Mouse (Mus musculus) macrophage (primary cell): ENCODE results near the gene Tjp3. TPM values are rescaled to one million over a fixed set of nuclear protein-coding genes. Genes with fewer than 3 reads are reported as not detected.

Source experiments
- H3K27ac ChIP-seq: fragments of 350-480 bp; formaldehyde crosslinking; 2 replicates; pipeline ENCODE4 v1.9.0; 2021
- H3K36me3 ChIP-seq: fragments of 350-480 bp; formaldehyde crosslinking; 2 replicates; pipeline ENCODE4 v1.9.0; 2021; ENCODE audit errors: inconsistent target
- H3K4me3 ChIP-seq: fragments of 350-480 bp; formaldehyde crosslinking; 2 replicates; pipeline ENCODE4 v1.9.0; 2021; ENCODE audit errors: inconsistent target
- H3K79me2 ChIP-seq: fragments of 350-480 bp; formaldehyde crosslinking; 2 replicates; pipeline ENCODE4 v1.9.0; 2021; ENCODE audit errors: inconsistent target
- WGBS: methylation state at CpG from one replicate; pipeline ENCODE4 v1.1.7; 2026; ENCODE audit warnings: inconsistent platforms; ENCODE audit not compliant: missing documents; 5-methylcytosine and 5-hydroxymethylcytosine counted together
- polyA plus RNA-seq: library from polyadenylated mRNA; stranded (reverse); fragments of 250-400 nt; gene quantifications from 3 replicates; pipeline ENCODE4 v1.2.4, GENCODE M21; 2018; ENCODE audit warnings: inconsistent platforms

Tjp3 gene
- polyA plus RNA-seq, 1 experiment from 2014 or later: 3.3 TPM

- Histone ChIP-seq H3K79me2 (peaks cover 27% of the 10 kb centered on the region), H3K36me3 (peaks cover 41% of the 10 kb centered on the region), H3K27ac (no peak overlapping the region), H3K4me3 (no peak overlapping the region)
- WGBS: 92% methylated on average over 18 of the region's 18 CpGs
These were observed 32.6 kb upstream of the Tjp3 start for GRCm38 (mm10) chr10:81323791-81324530.

GRCm38 (mm10) chr10:81323141-81323775, 31.9 kb upstream of the Tjp3 start:
- H3K4me3 ChIP-seq: no peak overlapping the region
- H3K27ac ChIP-seq: no peak overlapping the region
- WGBS: 95% methylated on average over 21 of the region's 23 CpGs
- H3K36me3 ChIP-seq: peaks cover 41% of the 10 kb centered on the region
- peaks cover 27% of the 10 kb centered on the region for H3K79me2 ChIP-seq

- WGBS: 91% methylated on average over 26 of the region's 27 CpGs
- Histone ChIP-seq H3K36me3 (peaks cover 45% of the 10 kb centered on the region), H3K27ac (no peak overlapping the region), H3K4me3 (no peak overlapping the region), H3K79me2 (peaks cover 27% of the 10 kb centered on the region)
These were observed 31.1 kb upstream of the Tjp3 start for GRCm38 (mm10) chr10:81322444-81322843.

GRCm38 (mm10) chr10:81321436-81321835, 30.1 kb upstream of the Tjp3 start:
- Histone ChIP-seq H3K27ac (peak overlapping the region; percentile 25), H3K36me3 (peaks cover 44% of the 10 kb centered on the region), H3K4me3 (peak overlapping the region; percentile 75), H3K79me2 (peaks cover 27% of the 10 kb centered on the region)
- 2% methylated on average over 20 of the region's 20 CpGs for WGBS

GRCm38 (mm10) chr10:81320550-81321347, 29.4 kb upstream of the Tjp3 start, which contains the start of gene Cactin:
Cactin (plus strand) TSS chr10:81321103.
- Histone ChIP-seq H3K36me3 (peaks cover 44% of the 10 kb centered on the region), H3K27ac (peak within 1 kb of the TSS; percentile 93)
- WGBS: under 1% methylated on average over 57 of the region's 68 CpGs

GRCm38 (mm10) chr10:81319741-81320549, 28.6 kb upstream of the Tjp3 start:
- H3K4me3 ChIP-seq: peak overlapping the region; percentile 40
- H3K27ac ChIP-seq: peak overlapping the region; percentile 93
- peaks cover 27% of the 10 kb centered on the region for H3K79me2 ChIP-seq
- 2% methylated on average over 32 of the region's 38 CpGs for WGBS
- H3K36me3 ChIP-seq: peaks cover 47% of the 10 kb centered on the region

More at GRCm38 (mm10) chr10:81320550-81321347, 29.4 kb upstream of the Tjp3 start, which contains the start of gene Cactin:
- Histone ChIP-seq H3K79me2 (peaks cover 27% of the 10 kb centered on the region), H3K4me3 (peak within 1 kb of the TSS; percentile 75)

- WGBS: 34% methylated on average over 8 of the region's 8 CpGs
- Histone ChIP-seq H3K27ac (peak overlapping the region; percentile 93), H3K79me2 (peaks cover 27% of the 10 kb centered on the region), H3K36me3 (peaks cover 47% of the 10 kb centered on the region), H3K4me3 (peak overlapping the region; percentile 40)
These were observed 27.9 kb upstream of the Tjp3 start for GRCm38 (mm10) chr10:81319330-81319699.

GRCm38 (mm10) chr10:81318589-81319329, 27.4 kb upstream of the Tjp3 start:
- H3K36me3 ChIP-seq: peaks cover 46% of the 10 kb centered on the region
- peak overlapping the region; percentile 93 for H3K27ac ChIP-seq
- H3K4me3 ChIP-seq: no peak overlapping the region
- H3K79me2 ChIP-seq: peaks cover 25% of the 10 kb centered on the region
- WGBS: 86% methylated on average over 13 of the region's 13 CpGs

- H3K4me3 ChIP-seq: no peak overlapping the region
These were observed 25.9 kb upstream of the Tjp3 start for GRCm38 (mm10) chr10:81317273-81317672.

GRCm38 (mm10) chr10:81316338-81317060, 25.1 kb upstream of the Tjp3 start:
- no peak overlapping the region for H3K4me3 ChIP-seq
- H3K79me2 ChIP-seq: peaks cover 2% of the 10 kb centered on the region
- no peak overlapping the region for H3K27ac ChIP-seq
- peaks cover 55% of the 10 kb centered on the region for H3K36me3 ChIP-seq
- WGBS: 84% methylated on average over 14 of the region's 16 CpGs

More at GRCm38 (mm10) chr10:81317273-81317672, 25.9 kb upstream of the Tjp3 start:
- peaks cover 47% of the 10 kb centered on the region; the same call in 1 of the 2 replicates for H3K36me3 ChIP-seq
- peaks cover 10% of the 10 kb centered on the region for H3K79me2 ChIP-seq
- WGBS: 67% methylated on average over 20 of the region's 20 CpGs
- H3K27ac ChIP-seq: no peak overlapping the region

- WGBS: 91% methylated on average over 8 of the region's 16 CpGs
- H3K27ac ChIP-seq: no peak overlapping the region
- H3K36me3 ChIP-seq: peaks cover 64% of the 10 kb centered on the region
- no peak overlapping the region for H3K4me3 ChIP-seq
- H3K79me2 ChIP-seq: no peaks in the 10 kb centered on the region; the same call in 1 of the 2 replicates
These were observed 24.2 kb upstream of the Tjp3 start for GRCm38 (mm10) chr10:81315587-81315986.

- no peaks in the 10 kb centered on the region; the same call in 1 of the 2 replicates for H3K79me2 ChIP-seq
- 81% methylated on average over 7 of the region's 7 CpGs for WGBS
- peaks cover 78% of the 10 kb centered on the region for H3K36me3 ChIP-seq
- H3K4me3 ChIP-seq: no peak overlapping the region
- no peak overlapping the region for H3K27ac ChIP-seq
These were observed 22.8 kb upstream of the Tjp3 start for GRCm38 (mm10) chr10:81314201-81314600.

GRCm38 (mm10) chr10:81313581-81313980, 22.2 kb upstream of the Tjp3 start:
- peaks cover 84% of the 10 kb centered on the region for H3K36me3 ChIP-seq
- H3K27ac ChIP-seq: no peak overlapping the region
- no peak overlapping the region for H3K4me3 ChIP-seq
- H3K79me2 ChIP-seq: no peaks in the 10 kb centered on the region; the same call in 1 of the 2 replicates
- WGBS: 97% methylated on average over 13 of the region's 13 CpGs
